Mouse (Mus musculus) heart, postnatal 0 days (tissue): ENCODE data around the gene Ran. TPM values are rescaled to one million over a fixed set of nuclear protein-coding genes. Genes with fewer than 3 reads are reported as not detected.

Source experiments
- ATAC-seq: fragments of 200-750 bp; cut with Nextera tagmentation; 2 replicates; pipeline ENCODE4 v1.8.0; 2017; ENCODE audit warnings: low read depth, moderate number of reproducible peaks, moderate library complexity; ENCODE audit not compliant: insufficient read depth
- DNase-seq: peaks from one replicate; pipeline ENCODE4 v3.0.0-alpha.2; 2016; ENCODE audit warnings: low spot score
- H3K27ac ChIP-seq: fragments of 300-500 bp; sonication (generic); 2 replicates; pipeline ENCODE4 v1.5.1; 2014; ENCODE audit warnings: low read depth, mild to moderate bottlenecking
- H3K27me3 ChIP-seq: fragments of 300-500 bp; sonication (generic); 2 replicates; pipeline ENCODE4 v1.6.1; 2014; ENCODE audit warnings: low read length, mixed read lengths; ENCODE audit not compliant: control insufficient read depth, insufficient read depth
- H3K36me3 ChIP-seq: fragments of 300-500 bp; sonication (generic); replicated peaks from 2 replicates; pipeline ENCODE4 v1.6.1; 2014; ENCODE audit warnings: low read length, mixed read lengths; ENCODE audit not compliant: control insufficient read depth, insufficient read depth
- H3K4me1 ChIP-seq: fragments of 300-500 bp; sonication (generic); 2 replicates; pipeline ENCODE4 v1.6.1; 2014; ENCODE audit warnings: antibody characterized with exemption; ENCODE audit not compliant: control insufficient read depth, insufficient read depth
- H3K4me2 ChIP-seq: fragments of 300-500 bp; sonication (generic); 2 replicates; pipeline ENCODE4 v1.6.1; 2014; ENCODE audit warnings: low read depth, mild to moderate bottlenecking, low read length, moderate library complexity
- H3K4me3 ChIP-seq: fragments of 300-500 bp; sonication (generic); 2 replicates; pipeline ENCODE4 v1.5.1; 2014; ENCODE audit warnings: low read depth, low read length
- H3K9ac ChIP-seq: fragments of 300-500 bp; sonication (generic); replicated peaks from 2 replicates; pipeline ENCODE4 v1.6.1; 2014; ENCODE audit warnings: low read depth, low read length, mixed read lengths
- H3K9me3 ChIP-seq: fragments of 300-500 bp; sonication (generic); replicated peaks from 2 replicates; pipeline ENCODE4 v1.6.1; 2016; ENCODE audit warnings: low read length; ENCODE audit not compliant: control insufficient read depth
- CTCF ChIP-seq: IDR thresholded peaks from 2 replicates; pipeline ENCODE4 v1.5.1; 2016; ENCODE audit warnings: antibody characterized with exemption, control low read depth, low read depth
- EP300 ChIP-seq: IDR thresholded peaks from 2 replicates; pipeline ENCODE4 v1.6.1; 2016; ENCODE audit warnings: antibody characterized with exemption, low read depth
- WGBS: fragments of 180-500 bp; shearing (Covaris S2); extraction: QIAGEN DNeasy Blood & Tissue Kit; methylation state at CpG from one replicate; pipeline ENCODE4 v1.1.7; 2014; 5-methylcytosine and 5-hydroxymethylcytosine counted together
- polyA plus RNA-seq: library from polyadenylated mRNA; unstranded; fragments of >200 nt; fragmentation: Nextera tagmentation; extraction: Ambion mirVana; gene quantifications from 2 replicates; pipeline ENCODE4 v1.2.1, GENCODE M21; 2015
- total RNA-seq: library from RNA; depleted of rRNA; stranded (reverse); fragments of >200 nt; gene quantifications from 2 replicates; pipeline ENCODE4 v1.2.3, GENCODE M21; 2014; ENCODE audit warnings: low replicate concordance

Ran gene
- total and polyA plus RNA-seq, 2 experiments from 2014 or later, result 128 to 188 TPM

DNA sequence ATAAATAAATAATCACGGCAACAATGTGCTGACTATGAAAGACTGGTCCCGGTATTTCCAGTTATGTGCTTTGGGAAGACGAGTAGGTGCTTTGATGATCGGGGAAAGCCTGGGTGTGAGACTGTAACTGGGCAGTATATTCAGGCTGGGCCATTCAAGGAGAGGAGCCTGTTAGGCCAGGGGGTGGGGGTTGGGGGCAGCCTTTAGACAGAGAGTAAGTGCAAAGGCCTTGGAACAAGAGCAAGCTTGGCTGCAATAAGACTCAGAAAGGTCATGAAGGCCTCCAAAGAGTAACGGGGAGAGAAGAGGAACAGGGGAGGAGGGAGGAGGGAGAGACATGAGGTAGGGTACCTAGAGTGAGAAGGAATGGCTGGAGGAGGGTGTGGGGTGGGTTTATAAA lies 4.3 kb upstream of the Ran start:
- no peak for DNase-seq
- Histone ChIP-seq H3K27ac (no peak overlapping the region), H3K27me3 (no peaks in the 10 kb centered on the region), H3K4me2 (no peak overlapping the region), H3K4me3 (no peak overlapping the region), H3K36me3 (no peaks in the 10 kb centered on the region), H3K4me1 (no peaks in the 10 kb centered on the region), H3K9me3 (no peaks in the 10 kb centered on the region), H3K9ac (no peak overlapping the region)
- WGBS, result 84% methylated on average over 5 of the region's 5 CpGs
- no peak for TF ChIP-seq EP300
- no peak for TF ChIP-seq CTCF
- no peak for ATAC-seq

DNA sequence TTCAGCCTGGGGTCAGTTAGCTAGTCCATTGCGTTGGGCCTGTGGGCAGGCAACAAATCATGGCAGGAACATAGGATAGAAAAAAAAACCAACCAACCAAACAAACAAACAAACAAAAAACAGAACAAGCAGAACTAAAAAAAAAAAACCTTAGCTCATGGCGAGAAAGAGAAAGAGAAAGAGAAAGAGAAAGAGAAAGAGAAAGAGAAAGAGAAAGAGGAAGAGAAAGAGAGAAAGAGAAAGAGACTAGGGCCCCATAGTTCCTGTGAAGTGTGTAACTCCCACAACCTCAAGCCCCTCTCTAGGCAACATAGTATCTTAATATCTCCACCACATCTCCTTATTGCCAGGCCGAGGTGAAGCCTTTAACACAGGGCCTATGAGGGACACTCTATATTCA lies 3.5 kb upstream of the Ran start:
- Histone ChIP-seq H3K9me3 (no peaks in the 10 kb centered on the region), H3K4me2 (no peak overlapping the region), H3K4me1 (peaks cover 4% of the 10 kb centered on the region), H3K9ac (no peak overlapping the region), H3K27me3 (no peaks in the 10 kb centered on the region), H3K4me3 (no peak overlapping the region), H3K27ac (no peak overlapping the region), H3K36me3 (no peaks in the 10 kb centered on the region)
- TF ChIP-seq EP300 (no peak), CTCF (no peak)
- 87% methylated on average over 3 of the region's 3 CpGs for WGBS
- DNase-seq (no peak), ATAC-seq (no peak)

DNA sequence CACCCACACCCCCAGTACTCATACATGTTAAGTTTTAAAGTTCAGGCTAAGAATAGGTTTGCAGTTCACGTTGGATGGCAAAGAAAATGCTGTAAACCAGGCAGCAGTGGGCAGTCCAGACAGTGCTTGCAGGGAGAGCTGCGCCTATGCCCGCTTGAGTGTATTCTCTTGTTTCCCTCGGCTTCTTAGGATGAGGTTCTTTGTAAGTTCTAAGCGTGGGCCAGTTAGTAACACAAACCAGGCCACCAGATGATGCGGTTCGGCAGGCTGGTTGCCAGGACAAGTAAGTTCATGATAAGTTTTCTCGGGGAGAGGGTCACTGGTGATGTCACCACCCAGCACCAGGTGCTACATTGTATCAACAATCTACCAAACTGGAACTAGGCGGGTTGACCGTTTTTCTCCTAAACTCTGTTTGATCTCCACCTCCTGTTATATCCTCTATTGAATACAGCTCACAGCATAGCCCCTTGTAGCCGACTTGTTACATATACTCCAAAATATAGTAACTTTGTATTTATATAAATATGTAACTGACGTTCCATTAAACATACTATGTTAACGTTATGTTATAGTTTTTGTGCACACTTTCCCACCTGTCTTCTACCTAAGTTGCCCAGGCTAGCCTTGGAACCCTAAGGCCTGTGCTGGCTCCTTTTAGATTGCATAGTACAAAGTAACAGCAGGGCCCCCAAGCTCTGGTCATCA lies 933 bp upstream of the Ran start:
- 78% methylated on average over 13 of the region's 13 CpGs for WGBS
- no peaks in the 10 kb centered on the region for H3K9me3 ChIP-seq
- H3K27ac ChIP-seq, result peak overlapping the region; percentile 82
- no peak for DNase-seq
- peak overlapping the region; percentile 81 for H3K4me3 ChIP-seq
- TF ChIP-seq EP300 (no peak), CTCF (no peak)
- peak overlapping the region; percentile 52; the same call in 1 of the 2 replicates for H3K9ac ChIP-seq
- H3K36me3 ChIP-seq, result peaks cover 5% of the 10 kb centered on the region; the same call in 1 of the 2 replicates
- H3K27me3 ChIP-seq, result no peaks in the 10 kb centered on the region
- ATAC-seq, result no peak
- H3K4me2 ChIP-seq, result peak overlapping the region; percentile 79
- peaks cover 9% of the 10 kb centered on the region for H3K4me1 ChIP-seq

DNA sequence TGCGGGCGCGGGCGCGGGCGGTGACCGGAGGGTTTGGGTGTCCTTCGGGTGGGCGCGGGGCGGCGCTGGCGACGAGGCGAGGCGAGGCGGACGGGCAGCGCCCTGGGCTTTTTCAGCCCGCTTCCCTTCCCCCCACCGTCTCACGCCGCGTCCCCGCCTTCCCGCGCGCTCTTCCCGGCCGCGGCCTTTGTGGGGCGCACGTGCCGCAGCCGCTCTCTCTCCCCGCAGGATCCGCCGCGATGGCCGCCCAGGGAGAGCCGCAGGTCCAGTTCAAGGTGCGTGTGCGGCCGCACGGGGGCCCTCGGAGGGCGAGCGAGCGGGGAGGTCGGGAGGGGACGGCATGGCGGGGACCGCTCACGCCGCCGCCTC lies 415 bp downstream of the Ran start:
- Histone ChIP-seq H3K27ac (peak overlapping the region; percentile 98), H3K4me1 (peaks cover 9% of the 10 kb centered on the region), H3K36me3 (peaks cover 14% of the 10 kb centered on the region), H3K9me3 (no peaks in the 10 kb centered on the region), H3K4me2 (peak overlapping the region; percentile 80), H3K4me3 (peak overlapping the region; percentile 81), H3K27me3 (no peaks in the 10 kb centered on the region), H3K9ac (peak overlapping the region; percentile 82)
- TF ChIP-seq CTCF (peak; percentile 31), EP300 (no peak)
- WGBS, result 0% methylated on average over 28 of the region's 56 CpGs
- ATAC-seq (peak; percentile 77), DNase-seq (peak; percentile 76)

DNA sequence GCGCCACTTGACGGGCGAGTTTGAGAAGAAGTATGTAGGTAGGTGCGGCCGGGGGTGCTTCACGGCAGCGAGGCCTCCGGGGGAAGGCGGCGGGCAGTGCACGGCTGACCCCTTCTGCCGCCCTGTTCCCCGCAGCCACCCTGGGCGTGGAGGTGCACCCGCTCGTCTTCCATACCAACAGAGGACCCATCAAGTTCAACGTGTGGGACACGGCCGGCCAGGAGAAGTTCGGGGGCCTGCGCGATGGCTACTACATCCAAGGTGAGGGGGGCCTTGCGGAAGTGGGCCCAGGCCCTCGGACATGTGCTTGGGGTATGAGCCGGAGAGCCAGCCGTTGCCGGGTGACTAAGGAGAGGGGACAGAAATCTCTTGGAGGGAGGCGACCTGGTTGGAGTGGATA lies 862 bp downstream of the Ran start:
- Histone ChIP-seq H3K4me2 (peak overlapping the region; percentile 80), H3K9me3 (no peaks in the 10 kb centered on the region), H3K36me3 (peaks cover 14% of the 10 kb centered on the region), H3K9ac (peak overlapping the region; percentile 82), H3K4me3 (peak overlapping the region; percentile 81), H3K4me1 (peaks cover 9% of the 10 kb centered on the region), H3K27ac (peak overlapping the region; percentile 98), H3K27me3 (no peaks in the 10 kb centered on the region)
- no peak for DNase-seq
- TF ChIP-seq EP300 (no peak), CTCF (no peak)
- ATAC-seq, result no peak
- WGBS, result 6% methylated on average over 27 of the region's 28 CpGs

DNA sequence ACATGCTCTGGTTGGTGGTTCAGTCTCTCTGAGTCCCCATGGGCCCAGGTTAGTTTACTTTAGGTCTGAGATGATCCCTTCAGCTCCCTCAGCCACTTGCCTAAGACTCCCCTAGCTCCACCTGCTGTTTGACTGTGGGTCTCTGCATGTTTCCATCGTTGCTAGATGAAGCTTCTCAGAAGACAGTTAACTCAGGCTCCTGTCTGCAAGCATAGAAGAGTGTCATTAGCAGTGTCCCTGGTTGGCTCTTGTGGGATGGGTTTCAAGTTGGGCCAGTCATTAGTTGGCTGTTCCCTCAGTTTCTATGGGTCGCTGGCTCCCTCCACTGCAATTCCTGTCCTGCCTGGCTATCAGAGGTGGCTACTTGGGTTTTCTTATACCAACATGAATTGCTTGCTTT lies 5.2 kb downstream of the Ran start:
- WGBS, result 51% methylated on average over 2 of the region's 2 CpGs
- no peak for ATAC-seq

More for the DNA sequence above, 5.2 kb downstream of the Ran start:
- 0 out of 2 replicates have a peak, but pooled peaks have one; percentile 6 for TF ChIP-seq CTCF
- TF ChIP-seq EP300, result no peak
- Histone ChIP-seq H3K27me3 (no peaks in the 10 kb centered on the region), H3K4me3 (no peak overlapping the region), H3K4me2 (no peak overlapping the region), H3K36me3 (peaks cover 14% of the 10 kb centered on the region), H3K27ac (no peak overlapping the region), H3K9me3 (no peaks in the 10 kb centered on the region), H3K4me1 (peaks cover 9% of the 10 kb centered on the region), H3K9ac (no peak overlapping the region)
- no peak for DNase-seq
